Mouse (Mus musculus) kidney, adult 2 months (tissue): ENCODE data around the gene Mlip.
"Not testable (repeated sequence)": the region's sequence is repeated elsewhere in the genome, so short reads cannot be mapped to it uniquely, and the experiment has no call there.

Experiments used
- CTCF ChIP-seq: fragments of 200-500 bp; conservative IDR thresholded peaks from 2 replicates; pipeline ENCODE4 v1.5.1; 2011; ENCODE audit warnings: low read depth, mild to moderate bottlenecking, control low read depth, low read length, moderate library complexity, mixed read lengths; ENCODE audit not compliant: insufficient read depth, insufficient read length
- POLR2A ChIP-seq: fragments of 200-500 bp; IDR thresholded peaks from one replicate; pipeline ENCODE4 v1.6.1; 2011; ENCODE audit warnings: low read depth, low read length, control low read depth

DNA sequence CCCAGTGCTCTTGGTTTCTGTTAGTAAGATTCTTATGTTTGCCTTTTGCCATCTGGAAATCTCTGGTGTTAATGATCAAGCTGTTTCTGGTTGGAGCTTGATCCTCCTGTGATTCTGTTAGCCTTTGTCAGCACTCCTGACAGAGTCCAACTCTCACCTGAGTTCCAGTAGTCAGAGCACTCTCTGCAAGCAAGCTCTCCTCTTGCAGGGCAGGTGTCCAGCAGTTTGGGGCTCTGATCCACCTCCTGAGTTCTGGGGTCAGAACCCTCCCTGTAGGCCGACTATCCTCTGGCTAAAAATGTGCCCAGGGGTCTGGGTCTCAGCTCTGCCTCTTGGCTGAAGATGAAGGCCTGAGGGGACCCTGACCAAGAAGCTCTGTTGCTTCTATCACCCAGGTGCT, 269.5 kb downstream of the Mlip start:
- TF ChIP-seq CTCF, POLR2A: not testable (repeated sequence)
